31 mouse cellular contexts compared by ENCODE assay signal in the genomic region with DNA sequence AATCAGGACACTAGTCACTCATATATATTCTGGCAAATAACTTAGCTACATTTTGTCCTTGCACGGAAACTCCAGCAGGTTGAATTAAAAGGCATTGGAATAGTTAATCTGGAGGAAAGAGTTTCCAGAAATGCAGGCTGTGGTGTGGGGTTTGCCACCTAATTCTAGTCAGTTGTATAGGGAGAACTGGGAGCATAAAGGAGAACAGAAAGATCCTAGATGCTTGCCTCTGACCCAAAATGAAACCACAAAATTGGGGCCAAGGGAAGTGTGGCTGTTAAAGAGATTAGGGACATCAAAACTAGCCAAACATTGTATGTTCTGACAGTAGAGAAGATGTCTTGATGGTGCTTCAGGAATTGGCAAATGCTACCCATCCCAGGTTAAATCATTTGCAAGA. TPM values are rescaled to one million over a fixed set of nuclear protein-coding genes. Genes with fewer than 3 reads are reported as not detected.
DNase-seq lines count a peak whose midpoint lies in the region; ATAC-seq and TF ChIP-seq lines count a peak whose summit lies in the region.
"Had no signal": no experiment of that assay in that cellular context is flagged by ENCODE, and none has a peak within 500 bp of the region (broad histone marks: within the 10 kb centered on the region; RNA-seq: fewer than 3 reads in every experiment).

No protein-coding gene starts in this region.

- TF ChIP-seq POLR2A in CH12.LX (IDR thresholded peaks at IDR 0.05; ENCODE audit: low read depth, low read length): no peak

- no peak overlapping the region for H3K27ac ChIP-seq in CH12.LX (ENCODE audit: insufficient read depth, low read depth)
- H3K27ac ChIP-seq: embryonic facial prominence, embryonic 10.5 days; embryonic facial prominence, embryonic 13.5 days; forebrain, embryonic 12.5 days; forebrain, embryonic 15.5 days; heart, adult 2 months; heart, embryonic 15.5 days; hindbrain, embryonic 10.5 days; hindbrain, embryonic 13.5 days had no signal

- no peaks in the 10 kb centered on the region for H3K9me3 ChIP-seq in CH12.LX (replicated peaks; ENCODE audit: low read length)
- H3K9me3 ChIP-seq: embryonic facial prominence, embryonic 10.5 days; embryonic facial prominence, embryonic 13.5 days; forebrain, embryonic 12.5 days; forebrain, embryonic 15.5 days; G1E; heart, embryonic 12.5 days; heart, embryonic 15.5 days; hindbrain, embryonic 10.5 days; hindbrain, embryonic 13.5 days had no signal

- peak; percentile 5 for DNase-seq in A20 (ENCODE audit: low read depth, low spot score)
- no peak for DNase-seq in CH12.LX (ENCODE audit: extremely low read depth)
- DNase-seq in induced T-regulatory cell, adult 2 months (ENCODE audit: low read depth): peak; percentile 16
- no peak for DNase-seq in right cerebral cortex, adult 18-20 months
- no peak for DNase-seq in left cerebral cortex, adult 11 months (ENCODE audit: low spot score)
- no peak for DNase-seq in yolk sac, embryonic 10.5 days (ENCODE audit: low spot score)
- DNase-seq: adrenal gland, adult 2 months; adrenal gland, postnatal 25 days; cerebellum, adult 18-20 months; cerebellum, adult 9-10 months; cerebellum, postnatal 14 days; embryo, embryonic 11 days; gastrocnemius, postnatal 25 days; heart, adult 2 months; heart, postnatal 10 days; heart, postnatal 36 days had no signal

- H3K4me2 ChIP-seq in CH12.LX (ENCODE audit: insufficient read depth, low read depth, poor library complexity, severe bottlenecking): no peak overlapping the region
- H3K4me2 ChIP-seq: embryonic facial prominence, embryonic 13.5 days; forebrain, embryonic 12.5 days; forebrain, embryonic 15.5 days; heart, embryonic 12.5 days; heart, embryonic 15.5 days; hindbrain, embryonic 13.5 days had no signal

- H3K79me2 ChIP-seq in CH12.LX (replicated peaks; ENCODE audit: control insufficient read depth, extremely low read depth, insufficient read depth, poor library complexity, severe bottlenecking): no peaks in the 10 kb centered on the region

- H3K4me3 ChIP-seq in CH12.LX (replicated peaks in 1 of 3; ENCODE audit: low read depth in 2 of 3, low read length in 2 of 3, poor library complexity in 1 of 3): no peak overlapping the region
- H3K4me3 ChIP-seq: embryonic facial prominence, embryonic 10.5 days; embryonic facial prominence, embryonic 13.5 days; erythroblast, embryonic 14.5 days; forebrain, embryonic 12.5 days; forebrain, embryonic 15.5 days; heart, adult 2 months; heart, embryonic 12.5 days; heart, embryonic 15.5 days; hindbrain, embryonic 10.5 days; hindbrain, embryonic 13.5 days had no signal

- in situ Hi-C loops in CH12.LX (cut with MboI; ENCODE audit: low pct_ligation_motif_present, low pct_unique_long_range_greater_than_20kb, low sequenced_read_pairs): no loop called here

- no peak for TF ChIP-seq RAD21 in CH12.LX (IDR thresholded peaks at IDR 0.05; ENCODE audit: low read depth, low read length)

- no peak overlapping the region for H3K9ac ChIP-seq in CH12.LX (ENCODE audit: insufficient read depth, low read depth)
- H3K9ac ChIP-seq: embryonic facial prominence, embryonic 13.5 days; forebrain, embryonic 12.5 days; forebrain, embryonic 15.5 days; heart, embryonic 12.5 days; heart, embryonic 15.5 days; hindbrain, embryonic 13.5 days had no signal

- no peaks in the 10 kb centered on the region for H3K27me3 ChIP-seq in CH12.LX (replicated peaks)
- H3K27me3 ChIP-seq: embryonic facial prominence, embryonic 13.5 days; forebrain, embryonic 12.5 days; forebrain, embryonic 15.5 days; heart, embryonic 12.5 days; heart, embryonic 15.5 days; hindbrain, embryonic 13.5 days; Patski had no signal

- H3K4me1 ChIP-seq in CH12.LX (ENCODE audit: control insufficient read depth in 1 of 2, insufficient read depth in 2 of 2): peaks cover 29 to 65% of the 10 kb centered on the region in 2 experiments
- H3K4me1 ChIP-seq: embryonic facial prominence, embryonic 10.5 days; embryonic facial prominence, embryonic 13.5 days; forebrain, embryonic 12.5 days; forebrain, embryonic 15.5 days; heart, embryonic 12.5 days; heart, embryonic 15.5 days; hindbrain, embryonic 10.5 days; hindbrain, embryonic 13.5 days had no signal

- TF ChIP-seq EP300 in CH12.LX (IDR thresholded peaks at IDR 0.05; ENCODE audit: low read length): peak; percentile 95

- H3K36me3 ChIP-seq in CH12.LX (replicated peaks in 1 of 2; ENCODE audit: control insufficient read depth in 1 of 2, insufficient read depth in 1 of 2, low read length in 1 of 2): no peaks in the 10 kb centered on the region
- H3K36me3 ChIP-seq: embryonic facial prominence, embryonic 10.5 days; embryonic facial prominence, embryonic 13.5 days; forebrain, embryonic 12.5 days; forebrain, embryonic 15.5 days; G1E; heart, embryonic 12.5 days; heart, embryonic 15.5 days; hindbrain, embryonic 10.5 days; hindbrain, embryonic 13.5 days had no signal

- peak; percentile 13; the same call in 1 of the 2 replicates for ATAC-seq in megakaryocyte progenitor cell, adult 5-6 weeks (replicated peaks; ENCODE audit: poor library complexity)
- ATAC-seq: forebrain, embryonic 15.5 days; hindbrain, embryonic 16.5 days; inflammation-experienced regulatory T-cells, adult 6 months; intestine, embryonic 16.5 days; Patski had no signal

- no peak for TF ChIP-seq CTCF in CH12.LX (conservative IDR thresholded peaks at IDR 0.05 in 1 of 2, IDR thresholded peaks at IDR 0.05 in 1 of 2; ENCODE audit: low read depth in 2 of 2, low read length in 2 of 2)

- dilution Hi-C loops in CH12.LX (cut with MboI; ENCODE audit: extremely low pct_ligation_motif_present, extremely low pct_unique_long_range_greater_than_20kb, low sequenced_read_pairs): no loop called here

TF ChIP-seq in CH12.LX, 34 proteins besides CTCF, POLR2A, EP300 and RAD21:
- TF ChIP-seq JUN (IDR thresholded peaks at IDR 0.05; ENCODE audit: insufficient read depth, low read depth, low read length) (peak; percentile 27; the same call in 1 of the 2 replicates), IRF4 (IDR thresholded peaks at IDR 0.05; ENCODE audit: low read depth, low read length) (peak; percentile 95), MAZ (IDR thresholded peaks at IDR 0.05; ENCODE audit: low read depth, low read length) (no peak), NELFE (IDR thresholded peaks at IDR 0.05; ENCODE audit: low read depth, low read length) (no peak), MEF2A (IDR thresholded peaks at IDR 0.05; ENCODE audit: borderline replicate concordance, low read depth, low read length) (peak; percentile 34; the same call in 1 of the 2 replicates), ZNF384 (IDR thresholded peaks at IDR 0.05; ENCODE audit: low read depth, low read length) (0 out of 2 replicates have a peak, but pooled peaks have one; percentile 2), RCOR1 (conservative IDR thresholded peaks at IDR 0.05; ENCODE audit: low read depth, low read length) (peak; percentile 65; the same call in 1 of the 2 replicates), TCF12 (IDR thresholded peaks at IDR 0.05; ENCODE audit: low read depth, low read length) (peak; percentile 35; the same call in 1 of the 2 replicates), MAFK (IDR thresholded peaks at IDR 0.05; ENCODE audit: insufficient replicate concordance, low read length) (peak; percentile 50; the same call in 1 of the 2 replicates), ETS1 (conservative IDR thresholded peaks at IDR 0.05; ENCODE audit: low read depth, low read length) (0 out of 2 replicates have a peak, but pooled peaks have one; percentile 37), BHLHE40 (IDR thresholded peaks at IDR 0.05; ENCODE audit: low read depth, low read length) (peak; percentile 57; the same call in 1 of the 2 replicates), MAX (IDR thresholded peaks at IDR 0.05; ENCODE audit: low read length) (no peak)

RNA-seq across cellular contexts. Expression of gene Ptger2, which starts 48.6 kb away (rescaled TPM):
- not detected in 2 replicates for total RNA-seq in CH12.LX (2012; rRNA removed)
- total RNA-seq in CH12.LX (2014; rRNA removed): not detected in 2 replicates
- not detected in 2 replicates for polyA plus RNA-seq in CH12.LX (2012; ENCODE audit: insufficient read length, low read depth)
- total RNA-seq in megakaryocyte progenitor cell, adult 5-6 weeks (2015): 4.6 and 6.1 TPM in 2 replicates
- 2.1 and 3.5 TPM in 2 replicates for total RNA-seq in megakaryocyte progenitor cell, adult 5-6 weeks (2017)
- polyA plus RNA-seq: G1E had no signal

Comparison
In these comparisons a context has a peak if more than half of its experiments do, and no peak if none do; other contexts are left out.
1. DNase-seq: peak in A20 (single experiment) and induced T-regulatory cell, adult 2 months (single experiment); none in CH12.LX (single experiment), right cerebral cortex, adult 18-20 months (single experiment), left cerebral cortex, adult 11 months (single experiment) and yolk sac, embryonic 10.5 days (single experiment).